Mouse (Mus musculus) left cerebral cortex, postnatal 25 days (tissue): ENCODE results near the gene Slc12a7. TPM values are rescaled to one million over a fixed set of nuclear protein-coding genes. Genes with fewer than 3 reads are reported as not detected.

Experiments used
- DNase-seq, 2 experiments: peaks; one replicate each; pipeline ENCODE4 v3.0.0; 2022; ENCODE audit warnings: low spot score in 2 of 2, mixed read lengths in 1 of 2
- intact Hi-C: fragments of 180-260 bp; cut with DNase I; formaldehyde crosslinking; loops from one replicate; pipeline ENCODE4 v1.15.1; 2025
- total RNA-seq, 2 experiments: library from RNA; stranded (reverse); gene quantifications; 2 replicates each; pipeline ENCODE4 v1.2.3; 2021

Slc12a7 gene
- total RNA-seq, 2 experiments from 2014 or later = 3.6 to 6.8 TPM

DNA sequence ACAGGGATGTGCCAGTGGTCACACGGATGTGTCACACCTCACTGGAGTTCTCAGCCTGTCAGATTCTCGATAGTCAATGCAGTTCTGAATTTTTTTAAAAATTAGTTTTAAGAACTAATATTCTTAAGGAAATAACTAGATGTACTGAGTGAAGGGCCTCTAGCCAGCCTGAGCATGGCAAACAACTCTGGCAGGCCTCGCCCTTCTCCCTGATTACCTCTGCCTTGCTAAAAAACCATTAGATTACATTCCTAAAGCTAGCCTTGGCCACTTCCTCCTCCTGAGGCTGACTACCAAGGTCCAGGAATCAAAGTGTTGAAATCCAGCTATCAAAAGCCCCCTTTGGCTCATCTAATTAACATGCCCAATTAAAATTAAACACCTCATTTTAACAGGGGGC, 18.4 kb downstream of the Slc12a7 start:
- DNase-seq = no peak
- intact Hi-C loops = no loop called here

- intact Hi-C loops = no loop called here
- no peak for DNase-seq
Observed at GRCm38 (mm10) chr13:73755809-73756208, 22.9 kb downstream of the Slc12a7 start.

- DNase-seq = no peak
- intact Hi-C loops = no loop called here
Observed at GRCm38 (mm10) chr13:73756916-73757315, 24.0 kb downstream of the Slc12a7 start.

DNA sequence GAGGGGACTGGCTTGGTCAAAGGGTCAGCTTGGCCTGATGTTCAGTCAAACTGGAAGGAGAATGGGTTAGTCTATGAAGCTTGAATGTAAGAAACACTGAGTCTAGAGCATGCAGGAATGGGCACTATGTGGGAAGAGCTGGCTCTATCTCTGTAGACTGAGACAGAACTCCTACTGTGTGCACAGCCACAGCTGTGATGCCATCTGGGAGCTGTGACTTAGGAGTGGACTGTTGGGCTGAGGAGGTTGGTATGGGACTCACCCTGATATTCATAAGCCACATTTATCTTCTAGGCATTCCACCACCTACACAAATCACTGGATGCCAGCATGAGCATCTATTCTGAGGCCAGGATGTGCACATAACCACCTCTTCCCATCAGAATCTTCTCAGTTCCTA, 24.5 kb downstream of the Slc12a7 start:
- no peak for DNase-seq
- intact Hi-C loops = no loop called here

DNA sequence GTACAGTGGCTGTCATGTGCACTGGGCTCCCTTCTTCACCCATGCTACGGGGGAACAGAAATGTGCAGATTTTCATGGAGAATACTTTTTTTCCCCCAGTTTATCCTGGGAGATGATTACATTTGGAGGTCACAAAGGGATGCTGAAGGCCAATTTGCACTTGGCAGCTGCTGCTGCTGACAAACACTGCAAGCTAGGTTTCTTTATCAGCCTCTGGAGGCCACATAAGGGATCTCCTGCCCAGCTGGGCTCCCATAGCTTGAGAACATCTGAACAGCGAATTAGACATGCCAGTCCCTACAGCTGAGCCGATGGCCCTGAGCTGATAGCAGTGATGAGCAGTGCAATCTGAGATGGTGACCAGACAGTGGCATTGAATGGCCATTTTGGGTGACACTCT, 26.7 kb downstream of the Slc12a7 start:
- DNase-seq = no peak
- intact Hi-C loops = no loop called here

DNA sequence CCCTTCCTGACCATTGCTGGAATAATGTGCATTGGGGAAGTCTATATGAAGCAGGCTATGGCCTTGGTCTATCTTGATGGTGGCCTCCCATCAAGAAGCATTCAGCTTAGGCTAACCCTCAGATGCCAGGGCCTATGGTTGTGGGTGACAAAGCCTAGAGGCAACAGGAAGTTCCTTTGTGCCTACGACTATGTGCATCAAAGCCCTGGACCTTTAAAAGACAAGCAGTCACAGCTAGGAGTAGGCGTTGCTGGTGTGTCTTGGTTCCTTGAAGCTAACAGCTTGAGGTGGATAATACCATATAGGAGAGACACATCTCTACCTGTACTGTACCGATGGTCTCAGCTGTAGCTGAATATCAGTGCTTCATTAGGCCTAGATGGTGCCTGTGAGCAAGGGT, 27.2 kb downstream of the Slc12a7 start:
- DNase-seq = no peak
- intact Hi-C loops = no loop called here

DNA sequence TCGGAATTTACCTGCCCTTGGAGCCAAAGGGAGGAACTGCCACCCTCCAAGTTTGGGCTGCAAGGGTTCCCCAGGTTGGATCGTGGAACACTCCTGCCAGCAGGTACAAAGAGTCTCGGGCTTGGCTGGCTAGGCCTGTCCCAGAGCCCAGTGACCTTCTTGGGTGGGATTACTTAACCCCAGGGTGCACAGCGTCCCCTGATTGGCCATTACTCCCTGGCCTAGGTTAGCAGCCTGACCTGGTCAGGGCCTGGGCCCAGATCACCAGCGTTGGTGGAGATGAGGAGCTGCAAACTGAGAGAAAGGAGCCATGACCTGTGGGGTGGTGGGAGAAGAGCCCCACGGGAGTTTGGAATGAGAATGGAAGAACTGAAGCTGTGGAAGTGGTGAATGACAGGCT, 30.0 kb downstream of the Slc12a7 start:
- DNase-seq = no peak
- intact Hi-C loops = no loop called here

DNA sequence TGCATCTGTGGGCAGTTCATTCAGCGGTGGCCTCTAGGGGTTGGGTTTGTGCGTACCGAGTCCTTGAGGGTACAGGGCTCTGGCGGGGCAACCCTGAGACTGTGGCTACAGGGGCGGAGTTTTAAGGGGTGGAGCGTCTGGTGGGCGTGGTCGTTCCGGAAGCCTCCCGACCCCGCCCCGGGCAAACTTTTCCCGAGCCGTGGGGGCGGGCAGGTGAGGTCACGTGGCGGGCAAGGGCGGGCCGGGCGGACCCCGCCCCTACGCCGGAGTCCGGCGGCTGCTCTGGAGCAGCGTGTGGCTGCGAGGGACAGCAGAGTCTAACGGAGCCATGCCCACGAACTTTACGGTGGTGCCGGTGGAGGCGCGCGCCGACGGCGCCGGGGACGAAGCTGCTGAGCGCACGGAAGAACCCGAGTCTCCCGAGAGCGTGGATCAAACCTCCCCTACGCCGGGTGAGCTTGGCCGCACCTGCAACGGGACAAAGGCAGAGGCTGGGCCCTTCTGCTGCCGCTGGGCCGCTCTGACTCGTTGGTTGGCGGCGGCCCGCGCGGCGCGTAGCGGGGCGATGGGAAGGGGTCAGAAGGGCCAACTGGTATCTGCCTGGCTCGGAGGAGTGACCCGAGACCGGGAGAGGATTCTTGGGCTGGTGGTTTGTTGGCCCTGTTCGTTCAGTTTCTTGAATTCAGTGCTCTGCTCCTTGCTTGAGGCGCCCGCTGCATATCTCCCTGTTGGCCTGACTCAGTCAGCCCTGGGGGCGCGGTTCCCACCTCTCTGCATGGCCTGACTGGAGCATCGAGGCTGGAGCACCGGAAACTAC, 30.8 kb downstream of the Slc12a7 start:
- intact Hi-C loops = no loop called here
- peak; percentile 11 to 14 for DNase-seq

DNA sequence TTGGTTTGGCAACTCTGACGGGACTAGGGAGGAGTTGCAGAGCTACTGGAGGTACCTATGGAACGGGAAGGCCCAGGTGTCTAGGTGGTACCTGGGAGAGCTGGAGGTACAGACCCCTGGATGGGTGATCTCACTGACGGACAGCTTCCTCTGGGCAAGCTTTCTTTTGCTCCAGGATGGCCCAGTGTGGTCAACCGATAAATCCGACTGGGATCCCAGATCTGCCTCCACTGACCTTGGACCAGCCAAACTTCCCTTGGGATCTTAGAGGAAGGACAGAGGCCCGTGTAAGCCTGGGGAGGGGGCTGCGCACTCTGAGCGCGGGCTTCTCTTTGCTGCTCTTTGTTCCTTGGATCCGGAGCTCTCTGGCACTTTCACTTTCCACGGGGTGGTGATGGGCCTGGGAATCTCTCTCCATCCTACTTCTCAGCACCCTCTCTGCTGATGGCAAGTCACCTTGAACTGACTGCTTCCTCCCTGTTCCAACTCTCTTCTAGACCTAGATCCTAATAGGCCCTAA, 31.4 kb downstream of the Slc12a7 start:
- no peak for DNase-seq
- intact Hi-C loops = no loop called here

- no peak for DNase-seq
- intact Hi-C loops = no loop called here
Observed at GRCm38 (mm10) chr13:73765393-73765792, 32.5 kb downstream of the Slc12a7 start.

GRCm38 (mm10) chr13:73767224-73767623, 34.3 kb downstream of the Slc12a7 start:
- DNase-seq = no peak
- intact Hi-C loops = no loop called here

DNA sequence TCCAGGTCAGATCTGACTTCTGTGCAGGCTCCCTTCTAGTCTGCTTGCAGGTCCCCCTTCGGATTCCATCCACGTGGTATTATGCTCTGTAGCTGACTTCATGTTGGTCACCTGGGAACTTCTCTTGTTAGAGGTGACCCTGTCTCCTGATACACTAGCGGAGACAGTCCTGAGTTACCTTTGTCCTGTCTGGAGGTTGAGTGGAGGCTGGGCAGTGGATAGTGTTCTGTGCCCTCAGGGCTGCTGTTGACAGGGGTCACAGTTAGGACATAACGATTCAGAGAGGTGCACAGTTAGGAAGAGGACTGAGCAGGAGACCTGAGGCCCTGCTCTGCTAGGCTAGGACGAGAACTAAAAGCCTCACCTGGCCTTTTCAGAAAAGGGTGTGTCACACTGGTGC, 34.9 kb downstream of the Slc12a7 start:
- no peak for DNase-seq
- intact Hi-C loops = no loop called here

DNA sequence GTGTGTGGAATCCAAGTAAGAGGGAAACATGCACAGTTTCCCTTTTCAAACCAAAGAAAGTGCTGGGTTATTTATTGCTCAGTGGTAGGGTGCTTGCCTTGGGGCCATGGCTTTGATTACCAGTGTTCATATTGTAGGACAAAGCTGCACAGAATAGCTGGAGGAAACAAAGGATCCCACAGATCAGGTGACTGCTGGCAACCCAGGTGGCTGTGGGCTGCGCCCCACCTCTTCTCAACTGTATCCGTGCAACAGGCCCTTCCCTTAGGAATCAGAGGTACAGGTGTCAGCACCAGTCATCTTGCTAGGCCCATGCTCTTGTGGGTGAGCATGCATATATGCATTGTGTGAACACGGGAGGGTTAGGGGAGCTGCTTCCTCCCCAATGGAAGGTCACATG, 35.4 kb downstream of the Slc12a7 start:
- DNase-seq = no peak
- intact Hi-C loops = no loop called here

GRCm38 (mm10) chr13:73769916-73770682, 37.2 kb downstream of the Slc12a7 start:
- intact Hi-C loops = no loop called here
- DNase-seq = no peak

DNA sequence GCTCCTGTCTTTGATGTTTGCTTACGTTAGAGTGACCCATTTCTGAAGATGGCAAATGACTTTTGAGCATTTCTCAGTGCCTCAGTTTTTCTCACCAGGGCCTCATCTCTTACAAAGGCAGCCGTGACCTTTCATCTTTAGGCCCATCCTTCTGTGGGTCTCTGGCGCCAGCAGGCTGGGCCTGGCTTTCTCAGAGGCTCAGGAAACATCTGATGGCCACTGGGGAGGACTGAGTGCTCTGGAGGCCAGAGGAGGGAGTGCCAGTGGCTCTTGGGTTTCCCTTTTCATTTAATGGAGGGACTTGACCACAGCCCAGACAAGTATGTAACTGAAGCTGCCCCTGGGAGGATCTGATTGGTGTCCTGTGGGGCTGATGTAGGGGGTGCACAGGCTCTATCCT, 38.2 kb downstream of the Slc12a7 start:
- intact Hi-C loops = no loop called here
- DNase-seq = no peak

DNA sequence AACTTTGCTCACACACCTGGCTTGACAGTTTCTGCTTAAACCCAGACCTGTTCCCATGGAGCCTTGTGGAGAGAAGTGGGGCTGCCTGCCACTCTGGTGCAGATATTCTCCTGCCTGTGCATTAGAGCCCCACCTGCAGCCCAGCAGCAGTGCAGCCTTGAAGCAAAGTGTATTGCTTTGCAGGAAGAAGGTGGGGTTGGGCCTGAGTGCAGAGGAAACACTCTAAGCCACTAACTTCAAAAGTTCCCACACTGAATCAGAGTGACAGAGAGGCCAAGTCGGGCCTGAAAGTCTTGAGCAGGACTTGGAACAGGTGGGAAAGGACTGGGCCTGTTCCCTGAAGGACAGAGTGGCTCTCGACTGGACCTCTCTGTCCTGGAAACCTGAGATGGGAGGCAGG, 39.8 kb downstream of the Slc12a7 start:
- intact Hi-C loops = no loop called here

DNA sequence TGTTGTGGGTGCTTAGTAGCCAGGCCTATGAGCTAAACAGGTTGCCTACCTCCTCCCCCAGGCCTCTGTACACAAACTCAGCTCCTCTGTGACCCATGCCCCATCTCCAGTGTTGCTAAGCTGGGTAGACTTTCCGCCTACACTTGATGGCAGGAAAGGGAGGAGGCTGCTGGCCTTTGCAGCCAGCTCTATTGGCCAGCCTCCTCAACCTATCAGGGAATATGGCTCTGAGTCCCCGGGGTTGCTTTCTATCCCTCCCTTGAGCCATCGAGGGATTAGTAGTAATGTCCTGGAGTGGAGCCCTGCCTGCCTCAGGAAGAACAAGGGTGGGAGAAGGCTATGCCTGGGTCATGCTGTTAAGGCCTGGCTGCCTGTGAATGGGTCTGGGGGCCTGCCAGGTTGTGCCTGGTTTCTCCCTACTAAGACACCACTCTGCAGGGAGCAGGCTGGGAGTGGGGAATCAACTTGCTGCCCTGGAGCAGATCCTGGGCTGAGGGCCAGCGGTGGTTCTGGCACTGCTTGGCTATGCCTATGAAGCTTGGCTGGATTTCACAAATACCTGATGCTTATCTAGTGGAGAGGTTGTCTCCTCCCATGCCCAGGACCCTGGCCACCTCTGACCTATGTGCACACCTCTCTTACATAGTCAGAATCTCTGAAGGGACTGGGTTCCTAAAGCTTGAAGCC, 40.8 kb downstream of the Slc12a7 start:
- intact Hi-C loops = no loop called here
- no peak for DNase-seq

More for the DNA sequence above, 39.8 kb downstream of the Slc12a7 start:
- DNase-seq = no peak

GRCm38 (mm10) chr13:73775786-73776185, 42.9 kb downstream of the Slc12a7 start:
- intact Hi-C loops = no loop called here

GRCm38 (mm10) chr13:73777578-73777977, 44.7 kb downstream of the Slc12a7 start:
- intact Hi-C loops = no loop called here
- DNase-seq = no peak

More at GRCm38 (mm10) chr13:73775786-73776185, 42.9 kb downstream of the Slc12a7 start:
- no peak for DNase-seq

GRCm38 (mm10) chr13:73782486-73782885, 49.6 kb downstream of the Slc12a7 start:
- intact Hi-C loops = no loop called here
- DNase-seq = no peak
